8 mouse cellular contexts compared by ENCODE assay signal in the genomic region with DNA sequence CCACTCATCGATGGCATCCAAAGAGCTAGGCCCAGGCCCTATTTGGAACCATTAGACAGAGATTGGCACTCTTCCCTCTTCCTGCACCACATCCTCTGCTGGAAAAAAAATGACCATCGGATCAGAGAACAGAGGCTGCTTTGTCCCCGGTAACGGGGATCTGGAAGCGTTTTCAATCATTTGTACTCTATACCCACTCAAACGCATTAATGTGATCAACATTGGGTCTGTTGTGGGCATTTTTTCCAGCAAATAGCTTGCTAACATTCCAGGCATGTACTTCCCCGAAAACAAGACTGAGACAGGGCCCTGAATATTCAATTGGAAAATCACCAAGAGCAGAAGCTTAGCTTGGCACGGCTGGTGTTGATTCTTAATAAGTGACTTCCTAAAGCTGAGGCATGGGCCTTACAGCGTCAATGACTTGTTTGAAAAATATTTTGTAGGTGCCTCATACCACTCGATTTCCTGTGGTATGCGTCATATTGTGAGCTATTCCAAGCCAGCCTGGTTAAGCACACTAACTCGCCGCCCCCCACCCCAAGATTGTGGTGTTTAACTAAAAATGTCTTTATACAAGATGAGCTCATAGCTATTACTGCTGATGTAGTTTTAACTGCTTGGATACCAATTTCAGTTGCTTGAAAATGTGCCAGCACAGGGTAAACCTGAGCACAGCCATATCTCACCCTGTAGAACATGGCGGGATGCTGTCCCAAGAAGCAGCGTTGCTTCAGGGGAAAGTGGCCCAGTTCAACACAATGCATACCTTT.
DNase-seq lines count a peak whose midpoint lies in the region; ATAC-seq lines count a peak whose summit lies in the region.

No protein-coding gene starts in this region.

- H3K4me3 ChIP-seq in embryonic facial prominence, embryonic 13.5 days: no peak overlapping the region
- no peak overlapping the region for H3K4me3 ChIP-seq in hindbrain, embryonic 11.5 days (ENCODE audit: low read depth, low read length)

- H3K36me3 ChIP-seq in embryonic facial prominence, embryonic 13.5 days: no peaks in the 10 kb centered on the region
- no peaks in the 10 kb centered on the region for H3K36me3 ChIP-seq in hindbrain, embryonic 11.5 days (ENCODE audit: control insufficient read depth, insufficient read depth, low read length)

- intact Hi-C loops in left cerebral cortex, postnatal 14 days (cut with DNase I): loop anchor here (2.0 kb wide), 1 partner anchor 308 kb away; a partner anchor contains a TSS

- peaks cover 25% of the 10 kb centered on the region for H3K4me1 ChIP-seq in embryonic facial prominence, embryonic 13.5 days
- H3K4me1 ChIP-seq in hindbrain, embryonic 11.5 days (replicated peaks; ENCODE audit: control insufficient read depth, insufficient read depth, low read length): no peaks in the 10 kb centered on the region

- no peaks in the 10 kb centered on the region for H3K9me3 ChIP-seq in embryonic facial prominence, embryonic 13.5 days
- no peaks in the 10 kb centered on the region for H3K9me3 ChIP-seq in hindbrain, embryonic 11.5 days (ENCODE audit: control insufficient read depth, low read length)

- no peaks in the 10 kb centered on the region for H3K27me3 ChIP-seq in embryonic facial prominence, embryonic 13.5 days
- H3K27me3 ChIP-seq in hindbrain, embryonic 11.5 days (ENCODE audit: control insufficient read depth, insufficient read depth, low read length): no peaks in the 10 kb centered on the region

- peak overlapping the region; percentile 66 for H3K27ac ChIP-seq in embryonic facial prominence, embryonic 13.5 days
- peak overlapping the region; percentile 54 for H3K27ac ChIP-seq in hindbrain, embryonic 11.5 days (ENCODE audit: low read depth, low read length)

- ATAC-seq in embryonic facial prominence, embryonic 13.5 days (ENCODE audit: insufficient number of reproducible peaks, insufficient read depth, low FRiP score, low TSS enrichment, low read depth): peak; percentile 69
- peak; percentile 85 for ATAC-seq in hindbrain, embryonic 11.5 days (ENCODE audit: low FRiP score)

- no peak overlapping the region for H3K9ac ChIP-seq in embryonic facial prominence, embryonic 13.5 days
- H3K9ac ChIP-seq in hindbrain, embryonic 11.5 days (ENCODE audit: low read depth, low read length): no peak overlapping the region

- WGBS in embryonic facial prominence, embryonic 13.5 days: 40% methylated on average over 15 of the region's 15 CpGs
- 76% methylated on average over 15 of the region's 15 CpGs for WGBS in hindbrain, embryonic 11.5 days

- peak overlapping the region; percentile 24 for H3K4me2 ChIP-seq in embryonic facial prominence, embryonic 13.5 days
- H3K4me2 ChIP-seq in hindbrain, embryonic 11.5 days (replicated peaks; ENCODE audit: low read depth, low read length): no peak overlapping the region

- DNase-seq in kidney, adult 8-10 months: peak; percentile 3 to 20
- DNase-seq in kidney, postnatal 10 days: no peak
- DNase-seq in hindbrain, embryonic 11.5 days (ENCODE audit: low spot score): peak; percentile 48
- peak; percentile 57 to 68 for DNase-seq in left cerebral cortex, postnatal 14 days (ENCODE audit: low spot score in 2 of 2)
- peak; percentile 64 for DNase-seq in right cerebral cortex, adult 18-20 months
- no peak for DNase-seq in thymus, postnatal 0 days (ENCODE audit: low spot score)
- no peak for DNase-seq in ovary, adult 18-20 months (ENCODE audit: low spot score)

Comparison
In these comparisons a context has a peak if more than half of its experiments do, and no peak if none do; other contexts are left out.
1. DNase-seq: peak in kidney, adult 8-10 months (2 of 2), hindbrain, embryonic 11.5 days (single experiment), left cerebral cortex, postnatal 14 days (2 of 2) and right cerebral cortex, adult 18-20 months (single experiment); none in kidney, postnatal 10 days (single experiment), thymus, postnatal 0 days (single experiment) and ovary, adult 18-20 months (single experiment).